Mouse (Mus musculus): ENCODE data around the gene Lgals3bp. TPM values are rescaled to one million over a fixed set of nuclear protein-coding genes. Genes with fewer than 3 reads are reported as not detected.
"Not testable (repeated sequence)": the region's sequence is repeated elsewhere in the genome, so short reads cannot be mapped to it uniquely, and the experiment has no call there.

The Lgals3bp gene
- polyA plus RNA-seq, 1 experiment from 2014 or later, result 3.0 TPM

DNA sequence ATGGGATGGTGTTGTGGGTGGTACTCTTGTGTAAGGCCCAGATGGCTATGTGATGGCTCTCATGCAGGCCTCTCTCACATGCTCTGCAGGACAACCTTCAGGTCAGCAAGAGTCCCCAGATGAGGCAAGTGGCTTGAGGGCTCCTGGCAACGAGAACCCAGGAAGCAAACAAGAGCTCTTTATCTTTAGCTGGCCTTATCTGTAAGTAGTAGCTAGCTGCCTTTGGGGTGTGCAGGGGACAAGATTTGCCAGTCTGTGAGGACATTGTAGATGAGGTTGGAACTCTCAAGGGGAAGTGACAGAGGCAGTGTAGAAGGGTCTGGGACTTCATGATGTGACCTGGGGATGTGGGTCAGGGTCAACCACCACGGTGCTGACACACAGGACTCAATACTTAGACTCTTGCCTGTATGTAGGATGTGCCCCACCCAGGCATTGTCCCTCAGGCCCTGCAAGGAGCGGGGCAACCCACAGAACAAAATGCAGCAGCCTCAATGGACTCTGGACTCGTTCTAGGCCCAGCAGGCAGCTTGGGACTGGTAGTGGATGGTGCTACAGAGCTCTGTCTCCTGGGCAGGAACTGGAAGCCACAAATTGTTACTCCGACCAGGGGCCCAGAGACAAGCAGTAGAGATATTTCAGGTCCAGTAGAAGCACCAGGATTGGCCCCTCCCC is 1.9 kb downstream of the Lgals3bp start:
- no peak overlapping the region for H3K9ac ChIP-seq (ENCODE audit: low read length)
- no peak overlapping the region for H3K27ac ChIP-seq (ENCODE audit: low read depth, low read length)
- no peaks in the 10 kb centered on the region for H3K36me3 ChIP-seq (ENCODE audit: control insufficient read depth, insufficient read depth, low read length)
- H3K9me3 ChIP-seq (replicated peaks; ENCODE audit: control insufficient read depth, low read length), result no peaks in the 10 kb centered on the region
- WGBS, result 77% methylated on average over 5 of the region's 5 CpGs
- no peaks in the 10 kb centered on the region for H3K27me3 ChIP-seq (replicated peaks; ENCODE audit: control insufficient read depth, insufficient read depth, low read length)
- no peak overlapping the region for H3K4me3 ChIP-seq (ENCODE audit: low read depth, low read length)
- H3K4me2 ChIP-seq (ENCODE audit: low read length), result no peak overlapping the region
- DNase-seq (ENCODE audit: low spot score) (no peak), ATAC-seq (no peak)
- H3K4me1 ChIP-seq (ENCODE audit: control insufficient read depth, insufficient read depth, low read length), result no peaks in the 10 kb centered on the region

- WGBS, result 92% methylated on average over 26 of the region's 26 CpGs
Measured at GRCm38 (mm10) chr11:118397806-118398530, 3.9 kb downstream of the Lgals3bp start.

DNA sequence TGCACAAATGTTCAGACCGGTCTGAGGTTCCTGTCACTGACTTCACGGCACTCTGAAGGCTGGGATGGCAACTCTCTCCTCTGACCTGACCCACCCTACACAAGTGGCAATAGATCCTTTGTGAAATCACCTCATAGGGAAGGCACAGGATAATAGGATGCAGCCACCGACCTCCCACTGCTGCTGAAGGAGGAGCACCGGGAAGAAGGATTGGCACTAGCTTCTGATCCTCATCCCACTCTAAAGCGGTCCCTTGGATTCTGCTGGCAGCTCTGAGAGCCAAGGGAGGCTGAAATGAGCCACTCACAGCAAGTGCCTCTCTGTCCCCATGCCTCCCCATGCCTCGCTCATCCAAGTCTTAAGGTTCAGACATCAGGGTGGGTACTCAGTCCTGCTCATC is 7.4 kb downstream of the Lgals3bp start:
- no peak overlapping the region for H3K4me3 ChIP-seq (ENCODE audit: low read depth, low read length)
- no peak for ATAC-seq
- 71% methylated on average over 6 of the region's 6 CpGs for WGBS

More at GRCm38 (mm10) chr11:118397806-118398530, 3.9 kb downstream of the Lgals3bp start:
- H3K9ac ChIP-seq (ENCODE audit: low read length), result no peak overlapping the region
- H3K4me3 ChIP-seq (ENCODE audit: low read depth, low read length), result no peak overlapping the region
- H3K4me2 ChIP-seq (ENCODE audit: low read length), result no peak overlapping the region
- DNase-seq (ENCODE audit: low spot score) (no peak), ATAC-seq (no peak)
- H3K27ac ChIP-seq (ENCODE audit: low read depth, low read length), result no peak overlapping the region
- H3K36me3 ChIP-seq (ENCODE audit: control insufficient read depth, insufficient read depth, low read length), result no peaks in the 10 kb centered on the region
- no peaks in the 10 kb centered on the region for H3K4me1 ChIP-seq (ENCODE audit: control insufficient read depth, insufficient read depth, low read length)
- no peaks in the 10 kb centered on the region for H3K27me3 ChIP-seq (replicated peaks; ENCODE audit: control insufficient read depth, insufficient read depth, low read length)
- H3K9me3 ChIP-seq (replicated peaks; ENCODE audit: control insufficient read depth, low read length), result no peaks in the 10 kb centered on the region

GRCm38 (mm10) chr11:118393991-118394390 is 7.9 kb downstream of the Lgals3bp start:
- Histone ChIP-seq H3K4me3 (ENCODE audit: low read depth, low read length) (no peak overlapping the region), H3K9ac (ENCODE audit: low read length) (no peak overlapping the region), H3K4me1 (ENCODE audit: control insufficient read depth, insufficient read depth, low read length) (no peaks in the 10 kb centered on the region), H3K27me3 (replicated peaks; ENCODE audit: control insufficient read depth, insufficient read depth, low read length) (no peaks in the 10 kb centered on the region), H3K36me3 (ENCODE audit: control insufficient read depth, insufficient read depth, low read length) (no peaks in the 10 kb centered on the region), H3K27ac (ENCODE audit: low read depth, low read length) (no peak overlapping the region), H3K9me3 (replicated peaks; ENCODE audit: control insufficient read depth, low read length) (no peaks in the 10 kb centered on the region), H3K4me2 (ENCODE audit: low read length) (no peak overlapping the region)
- DNase-seq (ENCODE audit: low spot score), result no peak
- no peak for ATAC-seq
- WGBS, result 80% methylated on average over 5 of the region's 5 CpGs

More for the DNA sequence above, 7.4 kb downstream of the Lgals3bp start:
- H3K36me3 ChIP-seq (ENCODE audit: control insufficient read depth, insufficient read depth, low read length), result no peaks in the 10 kb centered on the region
- no peak overlapping the region for H3K9ac ChIP-seq (ENCODE audit: low read length)
- H3K9me3 ChIP-seq (replicated peaks; ENCODE audit: control insufficient read depth, low read length), result no peaks in the 10 kb centered on the region
- H3K4me1 ChIP-seq (ENCODE audit: control insufficient read depth, insufficient read depth, low read length), result no peaks in the 10 kb centered on the region
- H3K27me3 ChIP-seq (replicated peaks; ENCODE audit: control insufficient read depth, insufficient read depth, low read length), result no peaks in the 10 kb centered on the region
- no peak overlapping the region for H3K4me2 ChIP-seq (ENCODE audit: low read length)
- no peak for DNase-seq (ENCODE audit: low spot score)
- H3K27ac ChIP-seq (ENCODE audit: low read depth, low read length), result no peak overlapping the region

GRCm38 (mm10) chr11:118387816-118388215 is 14.1 kb downstream of the Lgals3bp start:
- not testable (repeated sequence) for DNase-seq (ENCODE audit: low spot score); H3K27ac ChIP-seq (ENCODE audit: low read depth, low read length)

GRCm38 (mm10) chr11:118379251-118380009 is 22.5 kb downstream of the Lgals3bp start:
- DNase-seq (ENCODE audit: low spot score) (peak; percentile 76), ATAC-seq (no peak)
- Histone ChIP-seq H3K27ac (ENCODE audit: low read depth, low read length) (no peak overlapping the region), H3K36me3 (ENCODE audit: control insufficient read depth, insufficient read depth, low read length) (no peaks in the 10 kb centered on the region), H3K9me3 (replicated peaks; ENCODE audit: control insufficient read depth, low read length) (no peaks in the 10 kb centered on the region), H3K27me3 (replicated peaks; ENCODE audit: control insufficient read depth, insufficient read depth, low read length) (no peaks in the 10 kb centered on the region), H3K4me1 (ENCODE audit: control insufficient read depth, insufficient read depth, low read length) (peaks cover 5% of the 10 kb centered on the region; the same call in 1 of the 2 replicates), H3K4me3 (ENCODE audit: low read depth, low read length) (no peak overlapping the region), H3K9ac (ENCODE audit: low read length) (no peak overlapping the region), H3K4me2 (ENCODE audit: low read length) (no peak overlapping the region)
- 48% methylated on average over 11 of the region's 11 CpGs for WGBS

More at GRCm38 (mm10) chr11:118387816-118388215, 14.1 kb downstream of the Lgals3bp start:
- not testable (repeated sequence) for H3K36me3 ChIP-seq (ENCODE audit: control insufficient read depth, insufficient read depth, low read length); H3K4me2 ChIP-seq (ENCODE audit: low read length); H3K4me3 ChIP-seq (ENCODE audit: low read depth, low read length); H3K9ac ChIP-seq (ENCODE audit: low read length); H3K27me3 ChIP-seq (replicated peaks; ENCODE audit: control insufficient read depth, insufficient read depth, low read length); H3K9me3 ChIP-seq (replicated peaks; ENCODE audit: control insufficient read depth, low read length); H3K4me1 ChIP-seq (ENCODE audit: control insufficient read depth, insufficient read depth, low read length); ATAC-seq
- 83% methylated on average over 13 of the region's 13 CpGs for WGBS

DNA sequence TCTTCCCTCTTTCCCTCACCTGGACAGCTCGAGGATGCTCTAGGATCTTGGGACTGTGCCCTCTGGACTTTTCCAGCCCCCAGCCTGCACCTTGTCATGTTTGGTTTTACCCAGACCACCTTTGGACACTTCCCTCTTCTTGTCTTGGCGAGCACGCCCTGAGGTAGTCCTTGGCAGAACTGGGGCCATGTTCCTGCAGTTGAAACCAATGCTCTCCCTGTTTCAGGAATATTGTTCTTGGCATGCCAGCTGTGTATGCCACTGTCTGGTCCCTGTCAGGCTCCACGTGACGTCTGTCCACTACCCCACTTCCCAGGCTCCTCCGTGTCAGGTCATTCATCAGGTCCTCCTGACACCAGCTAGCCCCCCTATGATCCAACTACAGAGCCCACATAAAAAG is 23.2 kb downstream of the Lgals3bp start:
- WGBS, result 87% methylated on average over 6 of the region's 6 CpGs
- H3K9ac ChIP-seq (ENCODE audit: low read length), result no peak overlapping the region
- no peak overlapping the region for H3K4me2 ChIP-seq (ENCODE audit: low read length)
- DNase-seq (ENCODE audit: low spot score) (no peak), ATAC-seq (no peak)
- no peak overlapping the region for H3K4me3 ChIP-seq (ENCODE audit: low read depth, low read length)
- no peaks in the 10 kb centered on the region for H3K36me3 ChIP-seq (ENCODE audit: control insufficient read depth, insufficient read depth, low read length)
- no peak overlapping the region for H3K27ac ChIP-seq (ENCODE audit: low read depth, low read length)
- H3K27me3 ChIP-seq (replicated peaks; ENCODE audit: control insufficient read depth, insufficient read depth, low read length), result no peaks in the 10 kb centered on the region
- no peaks in the 10 kb centered on the region for H3K9me3 ChIP-seq (replicated peaks; ENCODE audit: control insufficient read depth, low read length)
- H3K4me1 ChIP-seq (ENCODE audit: control insufficient read depth, insufficient read depth, low read length), result peaks cover 5% of the 10 kb centered on the region; the same call in 1 of the 2 replicates

GRCm38 (mm10) chr11:118376323-118376722 is 25.6 kb downstream of the Lgals3bp start:
- DNase-seq (ENCODE audit: low spot score); ATAC-seq; H3K4me2 ChIP-seq (ENCODE audit: low read length); H3K4me3 ChIP-seq (ENCODE audit: low read depth, low read length); H3K27ac ChIP-seq (ENCODE audit: low read depth, low read length); H3K36me3 ChIP-seq (ENCODE audit: control insufficient read depth, insufficient read depth, low read length); H3K9me3 ChIP-seq (replicated peaks; ENCODE audit: control insufficient read depth, low read length); H3K4me1 ChIP-seq (ENCODE audit: control insufficient read depth, insufficient read depth, low read length); H3K27me3 ChIP-seq (replicated peaks; ENCODE audit: control insufficient read depth, insufficient read depth, low read length); H3K9ac ChIP-seq (ENCODE audit: low read length): not testable (repeated sequence)

Measured in forebrain, embryonic 14.5 days (tissue).